15 mouse cellular contexts compared by ENCODE assay signal in genomic region chr6:38058805-38059204, GRCm38 (mm10). TPM values are rescaled to one million over a fixed set of nuclear protein-coding genes. Genes with fewer than 3 reads are reported as not detected.
DNase-seq lines count a peak whose midpoint lies in the region; ATAC-seq and TF ChIP-seq lines count a peak whose summit lies in the region.
"Had no signal": no experiment of that assay in that cellular context is flagged by ENCODE, and none has a peak within 500 bp of the region (broad histone marks: within the 10 kb centered on the region; RNA-seq: fewer than 3 reads in every experiment).

No protein-coding gene starts in this region.

- H3K4me3 ChIP-seq in embryonic facial prominence, embryonic 11.5 days (ENCODE audit: low read depth, low read length) = no peak overlapping the region
- H3K4me3 ChIP-seq in embryonic facial prominence, embryonic 10.5 days = no peak overlapping the region
- H3K4me3 ChIP-seq in lung, adult 2 months (replicated peaks; ENCODE audit: extremely low read depth, low read depth, low read length) = no peak overlapping the region
- H3K4me3 ChIP-seq: heart, embryonic 13.5 days; limb, embryonic 13.5 days had no signal

- TF ChIP-seq POLR2A in lung, adult 2 months (IDR thresholded peaks at IDR 0.05; ENCODE audit: borderline replicate concordance, extremely low read depth, low read depth, low read length) = no peak

- no peaks in the 10 kb centered on the region for H3K4me1 ChIP-seq in embryonic facial prominence, embryonic 11.5 days (ENCODE audit: control insufficient read depth, insufficient read depth, low read length)
- no peaks in the 10 kb centered on the region for H3K4me1 ChIP-seq in embryonic facial prominence, embryonic 10.5 days
- H3K4me1 ChIP-seq in lung, adult 2 months (ENCODE audit: control insufficient read depth, insufficient read depth, low read length) = no peaks in the 10 kb centered on the region
- H3K4me1 ChIP-seq: heart, embryonic 13.5 days had no signal

- no peak overlapping the region for H3K4me2 ChIP-seq in embryonic facial prominence, embryonic 11.5 days (ENCODE audit: low read depth, low read length)
- H3K4me2 ChIP-seq: heart, embryonic 13.5 days; limb, embryonic 13.5 days had no signal

- DNase-seq in embryonic facial prominence, embryonic 11.5 days (ENCODE audit: low spot score) = peak; percentile 29
- no peak for DNase-seq in embryonic facial prominence, embryonic 10.5 days (ENCODE audit: low spot score)
- DNase-seq in lung, adult 2 months = no peak
- no peak for DNase-seq in lung, postnatal 10 days
- DNase-seq in R1 (ENCODE audit: low read depth, low spot score) = peak; percentile 70
- DNase-seq in thymus, postnatal 0 days (ENCODE audit: low spot score) = peak; percentile 26
- DNase-seq in cerebellum, postnatal 4 days (ENCODE audit: low spot score in 2 of 2) = no peak
- no peak for DNase-seq in frontal cortex, postnatal 36 days (ENCODE audit: low spot score in 2 of 2)
- DNase-seq: cerebellum, adult 11 months; right cerebral cortex, adult 18-20 months had no signal

- no peaks in the 10 kb centered on the region for H3K9me3 ChIP-seq in embryonic facial prominence, embryonic 11.5 days (replicated peaks; ENCODE audit: control insufficient read depth, low read length)
- peaks cover 12% of the 10 kb centered on the region; the same call in 1 of the 2 replicates for H3K9me3 ChIP-seq in embryonic facial prominence, embryonic 10.5 days

- no peak overlapping the region for H3K27ac ChIP-seq in embryonic facial prominence, embryonic 11.5 days (replicated peaks; ENCODE audit: low read depth, low read length)
- H3K27ac ChIP-seq in embryonic facial prominence, embryonic 10.5 days (replicated peaks) = no peak overlapping the region
- H3K27ac ChIP-seq: heart, embryonic 13.5 days; limb, embryonic 13.5 days had no signal

- no peak overlapping the region for H3K9ac ChIP-seq in embryonic facial prominence, embryonic 11.5 days (replicated peaks; ENCODE audit: low read length)
- H3K9ac ChIP-seq: heart, embryonic 13.5 days; limb, embryonic 13.5 days had no signal

- WGBS in embryonic facial prominence, embryonic 11.5 days = 53% methylated on average over 5 of the region's 5 CpGs
- 58% methylated on average over 5 of the region's 5 CpGs for WGBS in embryonic facial prominence, embryonic 10.5 days
- 59% methylated on average over 5 of the region's 5 CpGs for WGBS in lung, adult 2 months

- peak; percentile 44 for TF ChIP-seq CTCF in lung, adult 2 months (IDR thresholded peaks at IDR 0.05; ENCODE audit: insufficient read depth, low read length)

- H3K27me3 ChIP-seq in embryonic facial prominence, embryonic 11.5 days (ENCODE audit: control insufficient read depth, insufficient read depth, low read length) = no peaks in the 10 kb centered on the region
- H3K27me3 ChIP-seq in embryonic facial prominence, embryonic 10.5 days (replicated peaks; ENCODE audit: low read depth, poor library complexity, severe bottlenecking) = no peaks in the 10 kb centered on the region
- H3K27me3 ChIP-seq: heart, embryonic 13.5 days; limb, embryonic 13.5 days had no signal

- ATAC-seq in embryonic facial prominence, embryonic 11.5 days (replicated peaks; ENCODE audit: insufficient number of reproducible peaks, low FRiP score, low TSS enrichment, low read depth) = no peak
- ATAC-seq: activated CD4-positive, CD25-positive, alpha-beta regulatory T cell, adult 4 months; inflammation-experienced regulatory T-cells, adult 6 months had no signal

- H3K36me3 ChIP-seq in embryonic facial prominence, embryonic 11.5 days (replicated peaks; ENCODE audit: control insufficient read depth, insufficient read depth, low read depth, low read length) = no peaks in the 10 kb centered on the region
- no peaks in the 10 kb centered on the region for H3K36me3 ChIP-seq in embryonic facial prominence, embryonic 10.5 days (replicated peaks)
- H3K36me3 ChIP-seq: heart, embryonic 13.5 days; limb, embryonic 13.5 days had no signal

RNA-seq across cellular contexts. Expression of gene Svopl, which starts 12.0 kb away (rescaled TPM):
- 1.9 and 2.0 TPM in 2 replicates for polyA plus RNA-seq in embryonic facial prominence, embryonic 11.5 days (2014; fragmentation: Nextera tagmentation; extraction: Ambion mirVana)
- polyA plus RNA-seq in embryonic facial prominence, embryonic 10.5 days (2016; fragmentation: Nextera tagmentation; extraction: Ambion mirVana) = 1.8 and 2.4 TPM in 2 replicates
- polyA plus RNA-seq in lung, adult 2 months (2012; rRNA removed) = 0.58 and 0.66 TPM in 2 replicates
- polyA plus RNA-seq in thymus, postnatal 0 days (2015; fragmentation: Nextera tagmentation; extraction: Ambion mirVana) = 1.2 TPM in 2 replicates

RNA-seq across cellular contexts. Expression of gene Tmem213, which starts 50.2 kb away (rescaled TPM):
- not detected in 2 replicates for polyA plus RNA-seq in embryonic facial prominence, embryonic 11.5 days (2014; fragmentation: Nextera tagmentation; extraction: Ambion mirVana)
- polyA plus RNA-seq in embryonic facial prominence, embryonic 10.5 days (2016; fragmentation: Nextera tagmentation; extraction: Ambion mirVana) = 0.25 and 0.52 TPM in 2 replicates
- 2.6 and 3.0 TPM in 2 replicates for polyA plus RNA-seq in lung, adult 2 months (2012; rRNA removed)
- 0.31 and 0.42 TPM in 2 replicates for polyA plus RNA-seq in thymus, postnatal 0 days (2015; fragmentation: Nextera tagmentation; extraction: Ambion mirVana)
- polyA plus RNA-seq: activated CD4-positive, CD25-positive, alpha-beta regulatory T cell, adult 4 months; heart, embryonic 13.5 days; inflammation-experienced regulatory T-cells, adult 6 months; neural tube, embryonic 11.5 days had no signal

Comparison
In these comparisons a context has a peak if more than half of its experiments do, and no peak if none do; other contexts are left out.
1. DNase-seq: peak in embryonic facial prominence, embryonic 11.5 days (single experiment), R1 (single experiment) and thymus, postnatal 0 days (single experiment); none in embryonic facial prominence, embryonic 10.5 days (single experiment), lung, adult 2 months (single experiment), lung, postnatal 10 days (single experiment), cerebellum, postnatal 4 days (0 of 2) and frontal cortex, postnatal 36 days (0 of 2).